Mouse (Mus musculus) stomach, postnatal 0 days (tissue): ENCODE results near the gene Mecom. TPM values are rescaled to one million over a fixed set of nuclear protein-coding genes. Genes with fewer than 3 reads are reported as not detected.

ENCODE experiments used
- ATAC-seq: fragments of 200-750 bp; cut with Nextera tagmentation; 2 replicates; pipeline ENCODE4 v1.8.0; 2017; ENCODE audit not compliant: low FRiP score, low TSS enrichment
- DNase-seq: peaks from one replicate; pipeline ENCODE4 v3.0.0-alpha.2; 2016; ENCODE audit warnings: low spot score
- H3K27ac ChIP-seq: fragments of 300-500 bp; sonication (generic); replicated peaks from 2 replicates; pipeline ENCODE4 v1.5.1; 2014; ENCODE audit warnings: mild to moderate bottlenecking, control low read depth
- H3K27me3 ChIP-seq: fragments of 300-500 bp; sonication (generic); 2 replicates; pipeline ENCODE4 v1.6.1; 2014; ENCODE audit warnings: low read length; ENCODE audit not compliant: control insufficient read depth, insufficient read depth
- H3K36me3 ChIP-seq: fragments of 300-500 bp; sonication (generic); 2 replicates; pipeline ENCODE4 v1.6.1; 2014; ENCODE audit warnings: low read length, mixed read lengths; ENCODE audit not compliant: control insufficient read depth, insufficient read depth
- H3K4me1 ChIP-seq: fragments of 300-500 bp; sonication (generic); replicated peaks from 2 replicates; pipeline ENCODE4 v1.6.1; 2014; ENCODE audit warnings: antibody characterized with exemption; ENCODE audit not compliant: control insufficient read depth, insufficient read depth
- H3K4me2 ChIP-seq: fragments of 300-500 bp; sonication (generic); replicated peaks from 2 replicates; pipeline ENCODE4 v1.6.1; 2014; ENCODE audit warnings: low read depth, mild to moderate bottlenecking, control low read depth, moderate library complexity
- H3K4me3 ChIP-seq: fragments of 300-500 bp; sonication (generic); 2 replicates; pipeline ENCODE4 v1.5.1; 2014; ENCODE audit warnings: low read depth, low read length, control low read depth
- H3K9ac ChIP-seq: fragments of 300-500 bp; sonication (generic); 2 replicates; pipeline ENCODE4 v1.6.1; 2014; ENCODE audit warnings: mild to moderate bottlenecking, low read length, control low read depth, mixed read lengths
- H3K9me3 ChIP-seq: fragments of 300-500 bp; sonication (generic); 2 replicates; pipeline ENCODE4 v1.6.1; 2016; ENCODE audit warnings: low read length; ENCODE audit not compliant: control insufficient read depth
- CTCF ChIP-seq: IDR thresholded peaks from 2 replicates; pipeline ENCODE4 v1.5.1; 2016; ENCODE audit warnings: antibody characterized with exemption, low read depth, mild to moderate bottlenecking, moderate library complexity
- EP300 ChIP-seq: optimal IDR thresholded peaks from 2 replicates; pipeline ENCODE3; 2016; ENCODE audit warnings: antibody characterized with exemption
- WGBS: fragments of 180-500 bp; shearing (Covaris S2); extraction: QIAGEN DNeasy Blood & Tissue Kit; methylation state at CpG from one replicate; pipeline ENCODE4 v1.1.7; 2014; 5-methylcytosine and 5-hydroxymethylcytosine counted together
- polyA plus RNA-seq: library from polyadenylated mRNA; unstranded; fragments of >200 nt; fragmentation: Nextera tagmentation; extraction: Ambion mirVana; gene quantifications from 2 replicates; pipeline ENCODE4 v1.2.1, GENCODE M21; 2015

Mecom gene
- polyA plus RNA-seq, 1 experiment from 2014 or later: 25.7 TPM

DNA sequence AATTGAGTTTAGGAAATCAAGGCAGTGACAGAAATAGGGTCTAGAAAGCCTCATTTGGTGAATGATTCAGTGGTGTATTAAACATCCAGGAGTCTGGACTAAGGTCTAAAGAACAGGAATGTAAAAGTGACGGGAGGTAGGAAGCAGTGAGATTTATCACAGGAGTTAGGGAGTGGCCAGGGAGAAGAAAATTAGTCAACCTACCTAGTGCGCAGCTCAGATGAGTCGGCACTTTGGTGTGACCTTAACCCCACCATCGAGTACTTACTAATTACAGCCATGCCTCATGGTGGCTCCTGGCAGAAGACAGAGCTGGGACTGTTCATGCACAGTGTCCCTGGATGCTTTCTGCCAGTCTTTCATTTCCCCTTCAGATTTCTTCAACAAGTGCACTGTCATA is 61.4 kb downstream of the Mecom start:
- no peak overlapping the region for H3K4me2 ChIP-seq
- no peaks in the 10 kb centered on the region for H3K27me3 ChIP-seq
- H3K27ac ChIP-seq: no peak overlapping the region
- TF ChIP-seq EP300: no peak
- TF ChIP-seq CTCF: no peak
- H3K4me3 ChIP-seq: no peak overlapping the region
- no peak for DNase-seq
- WGBS: 74% methylated on average over 4 of the region's 4 CpGs
- ATAC-seq: peak; percentile 90
- no peaks in the 10 kb centered on the region for H3K4me1 ChIP-seq
- no peaks in the 10 kb centered on the region for H3K9me3 ChIP-seq
- H3K36me3 ChIP-seq: no peaks in the 10 kb centered on the region
- no peak overlapping the region for H3K9ac ChIP-seq

DNA sequence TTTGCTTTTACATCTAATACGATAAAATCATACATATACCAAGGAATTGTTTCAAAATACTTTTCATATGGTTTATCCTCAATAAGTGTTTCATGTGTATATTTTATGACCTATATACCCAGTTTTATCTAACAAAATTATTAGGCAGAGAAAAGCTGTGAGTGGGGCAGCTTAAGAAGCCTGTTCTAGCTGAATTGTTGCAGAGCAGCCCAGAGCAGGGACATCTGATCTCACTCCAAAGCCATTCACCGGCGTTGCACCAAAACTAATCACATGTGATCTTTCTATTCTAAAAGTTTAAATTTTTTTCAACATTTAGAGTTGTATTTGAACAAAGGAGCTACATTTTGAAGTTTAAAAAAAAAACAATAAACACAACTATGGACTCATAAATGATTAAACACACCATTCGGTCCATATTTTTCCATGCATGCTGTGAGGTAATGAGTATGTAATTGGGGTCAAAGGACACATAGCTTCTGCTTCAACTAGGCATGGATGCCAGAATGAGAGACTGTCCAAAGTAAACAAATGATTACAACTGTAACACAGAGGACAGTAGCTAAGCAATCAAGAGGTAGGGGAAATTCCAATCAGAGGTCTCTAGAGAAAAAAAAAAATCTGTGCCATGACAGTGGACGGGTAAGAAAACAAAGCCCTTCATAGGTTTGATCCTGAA is 64.7 kb downstream of the Mecom start:
- DNase-seq (no peak), ATAC-seq (no peak)
- Histone ChIP-seq H3K36me3 (no peaks in the 10 kb centered on the region), H3K9me3 (no peaks in the 10 kb centered on the region), H3K9ac (no peak overlapping the region), H3K27me3 (no peaks in the 10 kb centered on the region), H3K27ac (no peak overlapping the region), H3K4me2 (no peak overlapping the region), H3K4me3 (no peak overlapping the region), H3K4me1 (0 out of 2 replicates have a peak, but pooled peaks cover 4% of the 10 kb centered on the region)
- TF ChIP-seq EP300 (no peak), CTCF (no peak)
- WGBS: 45% methylated on average over 5 of the region's 5 CpGs

DNA sequence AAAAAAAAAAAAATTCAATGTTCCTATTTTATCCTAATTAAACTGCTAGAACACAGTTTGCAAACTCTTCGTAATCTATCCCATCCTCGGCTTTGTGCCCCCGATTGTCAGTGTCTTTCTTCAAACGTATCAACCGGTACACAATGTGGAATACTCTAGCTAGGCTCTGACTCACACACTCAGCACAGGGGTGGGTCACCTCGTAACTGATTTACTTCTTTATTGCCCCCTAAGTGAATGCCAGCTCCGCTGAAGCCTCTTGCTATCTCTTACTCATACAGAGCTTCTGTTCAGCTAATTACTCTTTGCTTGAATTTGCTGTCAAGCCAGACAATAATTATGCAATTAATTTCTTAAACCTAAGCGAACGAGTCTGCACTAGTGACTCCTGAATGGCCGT is 66.1 kb downstream of the Mecom start:
- ATAC-seq (peak; percentile 48; the same call in 1 of the 2 replicates), DNase-seq (no peak)
- Histone ChIP-seq H3K9ac (no peak overlapping the region), H3K9me3 (no peaks in the 10 kb centered on the region), H3K27me3 (no peaks in the 10 kb centered on the region), H3K4me1 (0 out of 2 replicates have a peak, but pooled peaks cover 6% of the 10 kb centered on the region), H3K4me2 (no peak overlapping the region), H3K27ac (no peak overlapping the region), H3K36me3 (no peaks in the 10 kb centered on the region), H3K4me3 (no peak overlapping the region)
- 59% methylated on average over 10 of the region's 10 CpGs for WGBS
- TF ChIP-seq CTCF: no peak
- no peak for TF ChIP-seq EP300

DNA sequence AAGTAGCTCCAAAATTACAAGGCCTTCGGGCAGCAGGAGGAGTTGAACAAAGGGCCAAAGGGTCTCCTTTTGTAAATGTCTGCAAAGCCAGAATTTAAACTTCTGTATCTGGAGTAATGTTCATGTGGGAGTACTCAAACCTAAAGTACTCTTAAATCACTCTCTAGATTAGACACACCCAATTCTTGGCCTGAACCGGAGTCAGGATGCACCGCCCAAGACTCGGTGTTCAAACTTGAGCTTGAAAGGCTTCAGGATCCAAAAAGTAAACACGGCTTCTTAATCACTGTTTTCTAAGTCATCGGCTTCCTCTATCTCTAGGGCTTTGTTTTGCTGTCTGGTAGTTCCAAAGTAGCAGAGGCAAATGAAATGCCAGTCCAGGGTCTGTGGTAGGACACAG is 67.3 kb downstream of the Mecom start:
- H3K4me1 ChIP-seq: 0 out of 2 replicates have a peak, but pooled peaks cover 6% of the 10 kb centered on the region
- WGBS: 33% methylated on average over 6 of the region's 6 CpGs
- no peak for DNase-seq
- TF ChIP-seq CTCF (no peak), EP300 (no peak)
- 0 out of 2 replicates have a peak, but pooled peaks have one; percentile 26 for ATAC-seq
- no peaks in the 10 kb centered on the region for H3K36me3 ChIP-seq
- H3K9me3 ChIP-seq: no peaks in the 10 kb centered on the region
- no peaks in the 10 kb centered on the region for H3K27me3 ChIP-seq
- H3K4me2 ChIP-seq: no peak overlapping the region
- no peak overlapping the region for H3K4me3 ChIP-seq
- H3K9ac ChIP-seq: no peak overlapping the region
- H3K27ac ChIP-seq: peak overlapping the region; percentile 75

DNA sequence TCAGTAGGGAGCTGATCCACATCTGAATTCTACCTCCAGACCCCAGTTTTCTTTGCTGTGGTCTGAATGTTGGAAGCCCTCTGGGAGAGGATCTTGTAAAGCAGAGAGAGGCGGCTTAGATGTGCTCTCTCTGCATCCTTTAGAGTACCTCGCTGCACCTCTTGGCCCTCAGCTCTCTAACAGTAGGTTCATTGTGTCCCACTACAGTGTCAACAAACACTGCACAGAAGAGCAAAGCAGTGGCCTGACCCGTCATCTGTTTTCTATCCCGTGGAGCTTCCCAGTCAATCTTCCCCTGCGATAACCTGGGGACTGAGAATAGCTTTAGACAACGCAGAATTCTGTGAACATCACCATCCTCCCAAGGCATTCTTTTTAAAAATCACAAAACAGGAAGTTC is 69.6 kb downstream of the Mecom start:
- Histone ChIP-seq H3K27ac (no peak overlapping the region), H3K36me3 (no peaks in the 10 kb centered on the region), H3K9me3 (no peaks in the 10 kb centered on the region), H3K27me3 (no peaks in the 10 kb centered on the region), H3K4me2 (no peak overlapping the region), H3K4me3 (no peak overlapping the region), H3K4me1 (0 out of 2 replicates have a peak, but pooled peaks cover 6% of the 10 kb centered on the region), H3K9ac (no peak overlapping the region)
- TF ChIP-seq EP300: no peak
- TF ChIP-seq CTCF: no peak
- ATAC-seq (no peak), DNase-seq (no peak)
- WGBS: 53% methylated on average over 6 of the region's 6 CpGs

DNA sequence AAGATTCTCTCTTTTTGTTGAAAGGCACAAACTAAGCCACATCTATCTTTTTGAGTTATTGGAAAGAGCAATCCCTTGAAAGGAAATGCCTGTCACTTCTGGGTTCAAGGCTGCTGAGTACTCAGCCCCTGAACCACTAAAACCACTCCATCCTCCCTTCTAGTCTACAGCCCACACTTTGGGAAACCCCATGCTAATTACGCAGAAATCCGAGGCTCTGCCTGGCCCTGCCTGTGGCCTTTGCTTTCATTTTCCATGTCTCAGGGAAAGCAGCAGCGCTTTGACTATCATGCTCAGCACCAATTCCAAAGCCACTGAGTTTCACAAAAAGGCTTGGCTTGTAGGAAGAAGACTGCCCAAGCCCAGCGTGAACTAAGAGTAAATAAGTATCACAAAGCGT is 70.8 kb downstream of the Mecom start:
- TF ChIP-seq CTCF (no peak), EP300 (no peak)
- Histone ChIP-seq H3K27ac (no peak overlapping the region), H3K4me1 (0 out of 2 replicates have a peak, but pooled peaks cover 6% of the 10 kb centered on the region), H3K9me3 (no peaks in the 10 kb centered on the region), H3K27me3 (no peaks in the 10 kb centered on the region), H3K9ac (no peak overlapping the region), H3K36me3 (no peaks in the 10 kb centered on the region), H3K4me3 (no peak overlapping the region), H3K4me2 (no peak overlapping the region)
- WGBS: 63% methylated on average over 5 of the region's 5 CpGs
- no peak for DNase-seq
- no peak for ATAC-seq
